Mouse (Mus musculus) mouse trophoblast stem cell (cell line): ENCODE measurements at regions not wholly inside any gene's neighbourhood (a gene's known extent, or its start where the extent isn't known, plus 50 kb on each side); places are given as distances from the start of the nearest gene placed in this dataset.

Experiments
- in situ Hi-C, 2 experiments: fragments of 300-500 bp; cut with MseI, MboI; formaldehyde crosslinking; loops; 2 replicates in 1 of 2; 3 replicates in 1 of 2; pipeline ENCODE4 v1.15.1; 2025

GRCm38 (mm10) chr14:78225677-78226076, 82.2 kb downstream of the Tnfsf11 start:
- in situ Hi-C loops = no loop called here

GRCm38 (mm10) chr14:78216229-78216963, 91.4 kb downstream of the Tnfsf11 start:
- in situ Hi-C loops = no loop called here

DNA sequence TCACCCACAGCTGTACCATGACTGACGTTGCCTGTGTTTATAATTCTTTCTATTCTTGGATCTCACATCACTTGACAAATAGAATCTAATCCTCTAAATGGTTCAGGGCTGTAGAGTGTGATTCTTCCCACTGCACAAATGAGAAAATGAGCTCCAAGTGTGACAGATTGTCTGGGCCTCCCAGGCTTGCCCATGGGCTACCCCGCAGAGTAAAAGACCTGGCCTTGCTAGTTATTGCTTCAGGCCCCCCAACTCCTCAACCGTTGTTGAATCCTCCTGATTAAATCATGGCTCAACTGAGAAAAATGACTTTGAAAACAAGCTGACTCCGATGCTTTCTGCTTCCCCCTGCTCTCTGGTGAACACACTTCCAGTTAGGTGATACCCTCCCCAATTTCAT, 92.4 kb downstream of the Tnfsf11 start:
- in situ Hi-C loops = no loop called here

DNA sequence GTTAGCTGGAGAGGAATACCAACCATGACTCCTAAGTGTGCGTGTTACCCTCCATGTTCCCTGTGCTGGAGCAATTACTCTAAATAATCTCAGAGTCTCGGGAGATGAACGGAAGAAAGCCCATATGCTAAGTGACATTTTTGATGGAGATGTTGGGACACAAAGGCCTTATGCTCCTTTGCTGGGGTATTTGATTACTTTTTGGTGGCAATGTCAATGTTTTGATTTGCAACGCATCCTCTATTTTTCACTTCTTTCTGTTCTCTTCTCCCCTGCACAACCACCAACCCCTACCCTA, 103.3 kb downstream of the Tnfsf11 start:
- in situ Hi-C loops = loop anchor here in 1 of 2 experiments (10.0 kb wide), 1 partner anchor 70 kb away; no protein-coding TSS in a partner anchor

DNA sequence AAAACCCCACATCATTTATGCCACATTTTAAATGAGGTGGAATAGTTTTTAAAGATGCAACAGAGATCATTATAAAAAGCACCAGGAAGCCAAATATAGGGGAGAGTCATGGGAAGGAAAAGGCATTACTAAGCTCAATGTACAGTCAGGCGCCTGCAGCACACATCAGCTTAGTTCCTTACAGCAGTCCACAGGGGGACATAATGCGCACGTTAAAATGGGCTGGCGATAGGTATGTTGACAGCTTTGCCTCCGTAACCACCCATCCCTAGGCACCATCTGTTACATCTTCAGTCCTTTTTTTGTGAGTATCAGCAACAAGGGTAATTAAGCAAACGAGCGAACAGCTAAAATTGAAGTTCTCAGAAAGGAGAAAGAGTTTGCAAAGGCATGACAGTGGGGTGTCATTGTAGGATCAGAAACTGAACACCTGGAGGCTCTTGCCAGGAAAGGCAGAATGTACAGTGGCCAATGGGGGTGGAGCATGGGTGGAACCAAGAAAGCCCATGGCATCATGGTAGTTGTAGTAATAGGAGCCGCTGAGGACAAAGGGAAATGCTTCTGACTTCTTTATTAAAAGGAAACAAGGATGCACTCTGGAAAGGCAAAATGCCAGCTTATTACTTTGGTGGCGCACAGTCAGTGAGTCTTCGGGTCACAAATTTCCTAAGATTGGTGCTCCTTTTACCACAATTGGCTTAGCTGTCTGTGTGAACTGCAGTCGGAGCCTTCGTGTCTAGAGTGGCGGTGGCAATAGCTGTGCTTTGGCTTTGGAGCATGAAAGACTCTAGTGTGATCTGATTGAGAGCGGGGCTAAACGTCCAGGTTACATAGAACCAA, 103.9 kb downstream of the Tnfsf11 start:
- in situ Hi-C loops = loop anchor here in 1 of 2 experiments (10.0 kb wide), 1 partner anchor 71 kb away; no protein-coding TSS in a partner anchor

DNA sequence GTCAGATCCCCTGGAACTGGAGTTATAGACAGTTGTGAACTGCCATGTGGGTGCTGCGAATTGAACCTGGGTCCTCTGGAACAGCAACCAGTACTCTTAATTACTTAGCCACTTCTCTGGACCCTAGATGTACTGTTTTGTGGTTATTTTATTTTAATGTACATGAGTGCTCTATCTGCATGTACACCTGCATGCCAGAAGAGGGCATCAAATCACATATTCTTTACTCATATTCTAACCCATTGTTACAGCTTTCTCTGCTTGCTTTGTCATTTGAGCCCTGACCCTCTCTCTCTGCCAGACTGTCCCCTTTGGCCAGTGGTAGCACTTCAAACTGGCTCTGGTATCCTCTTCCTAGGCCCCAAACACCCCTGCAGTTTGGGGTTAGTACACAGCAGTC, 105.1 kb downstream of the Tnfsf11 start:
- in situ Hi-C loops = loop anchor here in 1 of 2 experiments (10.0 kb wide), 1 partner anchor 72 kb away; no protein-coding TSS in a partner anchor

DNA sequence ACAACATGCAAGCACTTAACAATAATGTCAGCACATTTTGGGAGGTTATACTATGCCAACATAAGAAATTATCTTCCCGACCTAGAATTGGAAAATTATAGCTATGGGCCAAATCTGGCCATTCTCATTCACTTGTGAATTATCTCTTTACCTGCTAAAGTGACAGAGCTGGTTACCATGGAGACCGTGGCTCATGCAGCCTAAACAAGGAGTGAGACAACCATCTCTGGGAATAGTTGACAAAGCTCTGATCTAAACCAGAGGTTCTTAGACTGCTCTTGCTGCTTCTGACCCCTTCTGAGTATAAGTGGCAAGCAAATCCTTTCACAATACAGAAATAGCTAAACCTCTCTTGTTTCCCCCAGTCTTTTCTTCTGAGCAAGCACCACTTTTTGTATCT, 108.7 kb upstream of the Fam216b start:
- in situ Hi-C loops = no loop called here

DNA sequence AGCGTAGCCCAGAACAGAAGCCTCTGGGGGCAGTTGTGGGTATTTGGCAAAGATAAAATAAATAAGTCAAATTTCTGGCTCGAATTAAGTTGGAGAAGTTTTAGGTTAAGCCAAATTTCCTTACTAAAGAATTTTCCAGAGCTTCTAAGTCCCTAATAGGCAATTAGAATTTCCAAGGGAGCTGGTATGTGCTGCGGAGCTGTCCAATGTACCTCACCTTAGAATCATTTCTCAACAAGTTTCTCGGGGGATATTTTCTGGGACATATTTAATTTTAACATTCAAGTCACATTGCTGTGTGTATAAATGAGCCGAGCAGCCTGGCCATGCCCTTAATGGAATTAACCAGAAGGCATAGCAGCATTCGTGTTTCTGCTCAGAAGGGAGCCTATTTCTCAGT, 90.8 kb upstream of the Fam216b start:
- in situ Hi-C loops = no loop called here

GRCm38 (mm10) chr14:78173451-78173850, 84.6 kb upstream of the Fam216b start:
- in situ Hi-C loops = no loop called here

DNA sequence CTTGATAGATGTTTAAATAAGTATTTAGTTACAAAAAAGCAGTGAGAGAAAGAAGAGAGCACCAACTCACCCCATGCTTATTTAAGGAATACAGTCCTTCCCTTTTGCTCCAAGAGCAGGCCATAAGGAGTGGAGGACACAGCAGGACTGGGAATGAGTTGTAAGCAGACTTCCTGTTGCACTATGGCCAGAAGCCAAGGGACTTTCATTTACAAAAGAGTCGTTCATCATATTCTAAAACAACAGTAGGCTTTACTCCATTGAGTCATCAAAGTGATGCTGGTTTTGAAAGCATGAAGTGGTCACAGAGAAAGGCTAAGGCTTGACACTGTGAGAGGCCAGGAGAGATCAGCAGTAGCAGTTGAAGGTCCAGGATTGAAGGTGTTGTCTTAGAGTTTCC, 84.1 kb upstream of the Fam216b start:
- in situ Hi-C loops = no loop called here

DNA sequence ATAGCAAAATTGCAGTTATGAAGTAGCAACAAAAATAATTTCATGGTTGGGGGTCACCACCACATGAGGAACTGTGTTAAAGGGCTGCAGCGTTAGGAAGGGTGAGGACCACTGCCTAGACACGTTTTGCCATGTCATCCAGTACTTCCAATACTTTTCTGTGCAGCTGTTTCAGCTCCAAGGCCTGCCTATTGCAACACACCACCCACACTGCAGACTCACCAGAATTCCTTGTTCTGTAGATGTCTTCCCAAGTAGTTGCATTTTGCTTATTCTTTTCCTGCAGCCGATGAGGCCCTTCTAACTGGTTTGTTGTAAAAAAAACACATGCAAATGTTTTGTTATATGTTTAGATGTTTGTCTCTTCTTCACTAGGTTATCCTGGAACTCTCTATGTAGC, 72.0 kb upstream of the Fam216b start:
- in situ Hi-C loops = no loop called here

DNA sequence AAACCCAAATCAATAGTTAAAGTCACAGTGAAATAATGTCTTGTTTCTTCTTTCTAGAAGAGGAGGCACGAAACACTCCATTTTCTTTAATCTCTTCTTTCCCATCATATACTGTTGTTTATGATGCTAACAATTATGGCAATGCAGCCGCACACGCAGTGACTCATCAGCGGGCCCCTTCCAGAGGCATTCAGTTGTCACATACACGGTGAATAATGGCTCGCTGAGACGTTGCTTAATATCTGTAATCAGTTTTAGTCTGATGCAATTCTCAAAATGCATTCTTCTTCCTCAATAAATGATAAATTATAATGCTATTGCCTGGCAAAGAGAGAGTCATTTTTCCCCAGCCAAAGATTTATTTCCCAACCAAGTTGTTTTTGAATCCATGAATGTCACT, 70.8 kb upstream of the Fam216b start:
- in situ Hi-C loops = no loop called here

DNA sequence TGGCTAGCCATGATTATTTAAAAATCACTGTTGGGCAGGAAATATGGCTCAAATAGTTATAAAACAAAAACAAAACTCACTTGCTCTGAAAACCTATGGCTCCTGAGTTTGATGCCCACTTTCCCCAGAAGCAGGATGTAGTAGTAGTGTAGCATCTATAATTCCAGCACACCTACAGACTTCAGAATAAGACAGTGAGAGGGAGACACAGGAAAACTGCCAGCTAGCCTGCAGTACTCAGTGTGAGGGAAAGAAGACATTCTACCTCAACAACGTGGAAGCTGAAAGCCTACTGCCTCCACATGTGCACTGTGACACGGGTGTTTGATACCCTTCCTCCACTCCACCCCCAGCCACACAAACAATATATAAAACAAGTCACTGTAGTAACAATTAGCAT, 68.9 kb upstream of the Fam216b start:
- in situ Hi-C loops = no loop called here

DNA sequence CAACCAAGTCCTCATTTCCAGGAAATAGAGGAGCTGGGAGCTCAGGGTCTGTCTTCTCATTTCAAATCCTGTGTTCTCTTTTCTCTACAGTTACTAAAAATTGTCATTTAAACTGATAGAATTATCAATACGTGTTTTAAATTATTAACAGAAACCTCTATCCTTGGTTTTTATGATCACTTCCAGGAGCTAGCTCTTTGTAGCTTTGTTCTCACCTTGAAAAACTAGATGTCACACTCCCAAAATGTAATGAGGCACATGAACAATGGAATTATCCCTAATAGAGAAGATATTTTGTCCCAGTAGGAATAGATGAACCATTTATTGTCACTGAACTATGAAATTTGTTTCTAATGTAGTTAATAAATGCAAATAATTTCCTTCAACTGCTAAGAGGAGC, 60.0 kb upstream of the Fam216b start:
- in situ Hi-C loops = no loop called here

DNA sequence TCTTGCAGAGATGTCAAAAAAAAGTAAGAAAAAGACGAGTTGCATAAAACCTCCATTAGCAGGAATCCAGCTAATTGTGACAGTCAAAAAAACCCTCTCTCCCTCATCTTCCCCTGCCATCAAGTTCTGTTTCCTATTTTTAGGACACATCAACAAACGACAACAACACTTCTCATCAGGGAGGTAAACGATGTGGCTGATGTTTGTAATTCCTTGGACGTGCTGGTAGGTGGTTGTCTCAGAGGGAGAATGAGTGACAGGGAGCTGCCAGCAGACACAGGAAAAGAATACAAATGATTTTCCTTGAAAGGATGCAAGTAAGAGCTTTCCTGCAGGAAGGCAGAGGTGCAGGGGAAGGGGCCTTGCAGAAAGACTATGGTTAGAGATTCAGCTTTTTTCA, 54.9 kb upstream of the Fam216b start:
- in situ Hi-C loops = no loop called here
